8 mouse cellular contexts compared by ENCODE assay signal in the genomic region with DNA sequence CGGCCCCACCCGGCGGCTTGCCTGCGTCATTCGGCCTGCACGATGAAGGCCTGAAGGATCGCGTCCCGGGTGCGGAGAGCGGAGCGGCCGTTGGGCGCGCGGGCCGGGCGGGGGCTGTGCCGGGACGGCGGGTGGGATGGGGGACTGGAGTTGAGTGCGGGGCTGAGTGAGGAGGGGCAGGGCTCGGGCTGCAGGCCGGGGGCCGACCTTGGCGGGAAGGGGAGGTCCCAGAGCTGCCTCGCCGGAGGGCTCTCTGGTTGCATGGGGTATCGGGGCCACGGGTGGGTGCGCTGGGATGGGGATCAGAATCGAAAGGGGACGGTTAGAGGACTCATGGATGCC. TPM values are rescaled to one million over a fixed set of nuclear protein-coding genes. Genes with fewer than 3 reads are reported as not detected.
A peak's percentile ranks its signal among the peaks of the same experiment; 100 is the strongest.
DNase-seq lines count a peak whose midpoint lies in the region; ATAC-seq and TF ChIP-seq lines count a peak whose summit lies in the region.

No protein-coding gene starts in this region.

- intact Hi-C loops in left cerebral cortex, postnatal 10 days (cut with DNase I), result no loop called here

- no peak for TF ChIP-seq POLR2A in liver, adult 2 months (IDR thresholded peaks at IDR 0.05; ENCODE audit: extremely low read depth, insufficient read depth, low read length)

- H3K79me2 ChIP-seq in liver, adult 2 months (ENCODE audit: control insufficient read depth, insufficient read depth, low read length), result peaks cover 15% of the 10 kb centered on the region; the same call in 1 of the 2 replicates

- 0 out of 2 replicates have a peak, but pooled peaks cover 3% of the 10 kb centered on the region for H3K27me3 ChIP-seq in liver, adult 2 months (ENCODE audit: control insufficient read depth, insufficient read depth, low read length)
- no peaks in the 10 kb centered on the region for H3K27me3 ChIP-seq in embryonic facial prominence, embryonic 10.5 days (replicated peaks; ENCODE audit: low read depth, poor library complexity, severe bottlenecking)
- H3K27me3 ChIP-seq in hindbrain, postnatal 0 days (ENCODE audit: insufficient read depth, low read length), result no peaks in the 10 kb centered on the region
- H3K27me3 ChIP-seq in midbrain, postnatal 0 days (ENCODE audit: insufficient read depth, low read length), result no peaks in the 10 kb centered on the region

- peak overlapping the region; percentile 88 for H3K4me3 ChIP-seq in liver, adult 2 months (ENCODE audit: insufficient read depth, low read depth, low read length)
- peak overlapping the region; percentile 79 for H3K4me3 ChIP-seq in embryonic facial prominence, embryonic 10.5 days
- H3K4me3 ChIP-seq in hindbrain, postnatal 0 days (ENCODE audit: low read length), result peak overlapping the region; percentile 74
- peak overlapping the region; percentile 92 for H3K4me3 ChIP-seq in midbrain, postnatal 0 days (ENCODE audit: low read depth, low read length)

- H3K4me2 ChIP-seq in hindbrain, postnatal 0 days (ENCODE audit: low read depth, low read length), result peak overlapping the region; percentile 77
- peak overlapping the region; percentile 63 for H3K4me2 ChIP-seq in midbrain, postnatal 0 days (ENCODE audit: low read depth, low read length, poor library complexity, severe bottlenecking)

- 2% methylated on average over 33 of the region's 33 CpGs for WGBS in liver, adult 2 months
- WGBS in embryonic facial prominence, embryonic 10.5 days, result under 1% methylated on average over 33 of the region's 33 CpGs
- WGBS in hindbrain, postnatal 0 days, result under 1% methylated on average over 33 of the region's 33 CpGs
- under 1% methylated on average over 30 of the region's 33 CpGs for WGBS in midbrain, postnatal 0 days

- peak overlapping the region; percentile 89 for H3K9ac ChIP-seq in liver, adult 2 months (ENCODE audit: low read depth, low read length)
- H3K9ac ChIP-seq in hindbrain, postnatal 0 days (replicated peaks; ENCODE audit: low read length), result peak overlapping the region; percentile 90
- peak overlapping the region; percentile 96 for H3K9ac ChIP-seq in midbrain, postnatal 0 days (replicated peaks; ENCODE audit: low read length, poor library complexity, severe bottlenecking)

- no peak for ATAC-seq in hindbrain, postnatal 0 days
- ATAC-seq in midbrain, postnatal 0 days (ENCODE audit: low FRiP score), result peak; percentile 26; the same call in 1 of the 2 replicates

- H3K4me1 ChIP-seq in liver, adult 2 months (ENCODE audit: control insufficient read depth, insufficient read depth, low read length), result peaks cover 7% of the 10 kb centered on the region
- H3K4me1 ChIP-seq in embryonic facial prominence, embryonic 10.5 days, result peaks cover 50% of the 10 kb centered on the region
- peaks cover 21% of the 10 kb centered on the region; the same call in 1 of the 2 replicates for H3K4me1 ChIP-seq in hindbrain, postnatal 0 days (ENCODE audit: insufficient read depth, low read length)
- peaks cover 24% of the 10 kb centered on the region for H3K4me1 ChIP-seq in midbrain, postnatal 0 days (ENCODE audit: insufficient read depth, low read length)

- TF ChIP-seq CTCF in liver, adult 2 months (IDR thresholded peaks at IDR 0.05; ENCODE audit: low read depth, low read length), result no peak
- TF ChIP-seq CTCF in hindbrain, postnatal 0 days (IDR thresholded peaks at IDR 0.05; ENCODE audit: low read depth), result no peak
- no peak for TF ChIP-seq CTCF in midbrain, postnatal 0 days (IDR thresholded peaks at IDR 0.05)

- no peaks in the 10 kb centered on the region for H3K9me3 ChIP-seq in embryonic facial prominence, embryonic 10.5 days
- H3K9me3 ChIP-seq in hindbrain, postnatal 0 days (ENCODE audit: low read length), result no peaks in the 10 kb centered on the region
- H3K9me3 ChIP-seq in midbrain, postnatal 0 days (ENCODE audit: low read length), result no peaks in the 10 kb centered on the region

- DNase-seq in liver, adult 2 months (ENCODE audit: extremely low read depth, low read depth, low spot score), result no peak
- no peak for DNase-seq in liver
- no peak for DNase-seq in embryonic facial prominence, embryonic 10.5 days (ENCODE audit: low spot score)
- DNase-seq in hindbrain, postnatal 0 days (ENCODE audit: low spot score), result no peak
- DNase-seq in midbrain, postnatal 0 days (ENCODE audit: low spot score), result no peak
- DNase-seq in left cerebral cortex, postnatal 10 days (ENCODE audit: extremely low spot score in 1 of 2, low spot score in 2 of 2), result no peak
- DNase-seq in cerebellum, adult 8-10 months, result no peak
- DNase-seq in right cerebral cortex, postnatal 4 days, result no peak

- peak overlapping the region; percentile 61 for H3K27ac ChIP-seq in liver, adult 2 months (replicated peaks; ENCODE audit: insufficient read depth, low read depth, low read length)
- H3K27ac ChIP-seq in embryonic facial prominence, embryonic 10.5 days (replicated peaks), result peak overlapping the region; percentile 94
- peak overlapping the region; percentile 94 for H3K27ac ChIP-seq in hindbrain, postnatal 0 days
- H3K27ac ChIP-seq in midbrain, postnatal 0 days (ENCODE audit: low read depth, low read length), result peak overlapping the region; percentile 94

- peaks cover 17% of the 10 kb centered on the region for H3K36me3 ChIP-seq in liver, adult 2 months (ENCODE audit: control insufficient read depth, insufficient read depth, low read length)
- H3K36me3 ChIP-seq in embryonic facial prominence, embryonic 10.5 days (replicated peaks), result peaks cover 38% of the 10 kb centered on the region
- H3K36me3 ChIP-seq in hindbrain, postnatal 0 days (ENCODE audit: insufficient read depth, low read length), result peaks cover 30% of the 10 kb centered on the region
- H3K36me3 ChIP-seq in midbrain, postnatal 0 days (ENCODE audit: insufficient read depth, low read length), result peaks cover 29% of the 10 kb centered on the region

RNA-seq across cellular contexts. Expression of gene Zfp574, which starts 5.0 kb away (rescaled TPM):
- total RNA-seq in liver, adult 2 months (2014; rRNA removed), result 2.3 and 3.1 TPM in 2 replicates
- 16.7 and 17.2 TPM in 2 replicates for polyA plus RNA-seq in liver, adult 2 months (2012; rRNA removed)
- 44.4 and 45.8 TPM in 2 replicates for polyA plus RNA-seq in embryonic facial prominence, embryonic 10.5 days (2016; fragmentation: Nextera tagmentation; extraction: Ambion mirVana)
- 38.4 and 40.4 TPM in 2 replicates for total RNA-seq in hindbrain, postnatal 0 days (2014; rRNA removed)
- 23.7 and 26.3 TPM in 2 replicates for polyA plus RNA-seq in hindbrain, postnatal 0 days (2015; fragmentation: Nextera tagmentation; extraction: Ambion mirVana)
- total RNA-seq in midbrain, postnatal 0 days (2014; rRNA removed), result 37.4 and 38.0 TPM in 2 replicates
- polyA plus RNA-seq in midbrain, postnatal 0 days (2015; fragmentation: Nextera tagmentation; extraction: Ambion mirVana), result 30.9 and 31.9 TPM in 2 replicates
- total RNA-seq in left cerebral cortex, postnatal 10 days (2021), result 10 to 100 TPM; 26.0 to 27.1 TPM

RNA-seq across cellular contexts. Expression of gene Grik5, which starts 5.2 kb away (rescaled TPM):
- 2.3 and 2.4 TPM in 2 replicates for total RNA-seq in liver, adult 2 months (2014; rRNA removed)
- polyA plus RNA-seq in liver, adult 2 months (2012; rRNA removed), result 10.2 and 14.0 TPM in 2 replicates
- polyA plus RNA-seq in embryonic facial prominence, embryonic 10.5 days (2016; fragmentation: Nextera tagmentation; extraction: Ambion mirVana), result 4.5 and 5.1 TPM in 2 replicates
- total RNA-seq in hindbrain, postnatal 0 days (2014; rRNA removed), result 141 and 142 TPM in 2 replicates
- polyA plus RNA-seq in hindbrain, postnatal 0 days (2015; fragmentation: Nextera tagmentation; extraction: Ambion mirVana), result 14.6 and 14.8 TPM in 2 replicates
- total RNA-seq in midbrain, postnatal 0 days (2014; rRNA removed), result 153 and 161 TPM in 2 replicates
- 15.7 and 18.6 TPM in 2 replicates for polyA plus RNA-seq in midbrain, postnatal 0 days (2015; fragmentation: Nextera tagmentation; extraction: Ambion mirVana)
- total RNA-seq in left cerebral cortex, postnatal 10 days (2021), result 100 to 1,000 TPM; 226 to 237 TPM

Comparison
In these comparisons a context has a peak if more than half of its experiments do, and no peak if none do; other contexts are left out.
1. RNA of gene Grik5, which starts 5.2 kb away (total RNA-seq): 226 to 237 TPM in left cerebral cortex, postnatal 10 days, 153 to 161 TPM in midbrain, postnatal 0 days and 141 to 142 TPM in hindbrain, postnatal 0 days; 2.3 to 2.4 TPM in liver, adult 2 months; every median in the first group is over 10 times any median in the second.
2. Peak in every context shown above with its lines, with median percentiles within 50 percentile points of each other: H3K27ac ChIP-seq, H3K4me3 ChIP-seq and H3K9ac ChIP-seq.